Mouse (Mus musculus): ENCODE results near the gene Iqcb1. TPM values are rescaled to one million over a fixed set of nuclear protein-coding genes. Genes with fewer than 3 reads are reported as not detected.

Gene Iqcb1
- polyA plus RNA-seq (2014; fragmentation: Nextera tagmentation; extraction: Ambion mirVana): 73.6 and 85.6 TPM in 2 replicates

DNA sequence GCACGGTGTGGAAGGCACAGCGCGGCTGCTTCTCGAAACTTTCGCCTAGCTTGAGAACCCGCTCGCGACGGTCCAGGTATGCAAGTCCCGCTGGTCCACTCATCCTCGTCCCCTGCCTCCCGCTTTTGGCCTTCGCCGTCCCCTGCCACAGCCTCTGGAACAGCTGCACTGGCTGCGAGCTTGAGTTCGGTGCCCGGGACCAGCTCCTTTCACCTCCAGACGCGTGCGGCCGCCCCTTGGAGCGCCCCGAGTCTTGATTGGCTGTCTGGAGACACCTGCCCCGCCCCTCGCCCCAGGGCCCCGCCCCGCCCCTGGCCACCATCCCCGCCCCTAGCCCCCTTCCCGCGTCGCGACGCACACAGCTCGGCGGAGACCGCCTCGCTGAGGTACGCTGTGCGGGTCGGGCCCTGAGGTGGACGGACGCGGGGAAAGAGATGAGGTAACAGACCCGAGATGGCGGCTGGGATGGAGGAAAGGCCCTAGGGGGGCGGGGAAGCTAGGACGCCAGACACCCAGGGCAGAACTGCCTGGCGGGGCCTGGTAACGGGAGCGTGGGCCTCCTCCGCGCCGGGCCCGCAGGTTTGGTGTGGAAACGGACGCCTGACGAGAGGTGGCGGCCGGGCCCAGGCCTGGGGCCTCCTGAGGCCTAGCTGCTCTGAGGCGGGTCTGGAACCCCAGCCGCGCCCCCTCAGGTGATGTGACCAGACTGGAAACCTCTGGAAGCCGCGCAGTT, at the start of gene Iqcb1:
Gene Iqcb1 (plus strand): TSS at position 332 of the 733 bp plus-strand sequence.
- peak within 1 kb of the TSS; percentile 93 for H3K9ac ChIP-seq (ENCODE audit: low read length)
- peaks cover 4% of the 10 kb centered on the region for H3K27me3 ChIP-seq (ENCODE audit: control insufficient read depth, insufficient read depth, low read length)
- H3K4me1 ChIP-seq (ENCODE audit: control insufficient read depth, insufficient read depth, low read length): peaks cover 7% of the 10 kb centered on the region; the same call in 1 of the 2 replicates
- peak within 1 kb of the TSS; percentile 90 for H3K4me3 ChIP-seq (ENCODE audit: low read depth, low read length)
- ATAC-seq (ENCODE audit: low FRiP score): peak; percentile 99
- under 1% methylated on average over 63 of the region's 64 CpGs for WGBS
- H3K4me2 ChIP-seq: peak within 1 kb of the TSS; percentile 83
- H3K9me3 ChIP-seq (ENCODE audit: control insufficient read depth, low read length): no peaks in the 10 kb centered on the region
- H3K36me3 ChIP-seq (ENCODE audit: control insufficient read depth, insufficient read depth, low read length): no peaks in the 10 kb centered on the region
- DNase-seq (ENCODE audit: low spot score, missing footprints): peak; percentile 97
- H3K27ac ChIP-seq (ENCODE audit: low read depth, low read length): peak within 1 kb of the TSS; percentile 35

DNA sequence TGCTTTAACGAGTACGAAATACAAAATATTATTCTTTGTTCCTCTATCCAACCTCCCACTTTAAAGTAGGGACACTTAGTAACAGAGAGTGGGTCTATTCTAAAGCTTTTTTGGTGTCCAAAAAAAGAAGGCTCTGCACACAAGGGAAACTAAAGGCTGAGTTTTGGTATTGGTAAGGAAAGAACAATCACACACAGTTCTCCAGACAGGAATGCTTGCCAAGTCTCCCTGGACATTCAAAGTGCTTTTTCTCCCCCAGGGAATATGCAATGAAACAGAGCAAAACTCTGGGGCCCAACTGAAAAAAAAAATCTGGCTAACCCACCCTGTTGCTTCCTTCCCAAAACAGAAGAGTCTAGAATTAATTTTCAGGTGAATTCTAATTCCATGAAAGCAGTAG, 44.0 kb upstream of the Iqcb1 start:
- Histone ChIP-seq H3K4me2 (no peak overlapping the region), H3K9me3 (ENCODE audit: control insufficient read depth, low read length) (no peaks in the 10 kb centered on the region), H3K9ac (ENCODE audit: low read length) (no peak overlapping the region), H3K36me3 (ENCODE audit: control insufficient read depth, insufficient read depth, low read length) (no peaks in the 10 kb centered on the region), H3K4me3 (ENCODE audit: low read depth, low read length) (no peak overlapping the region), H3K4me1 (ENCODE audit: control insufficient read depth, insufficient read depth, low read length) (no peaks in the 10 kb centered on the region), H3K27ac (ENCODE audit: low read depth, low read length) (no peak overlapping the region), H3K27me3 (ENCODE audit: control insufficient read depth, insufficient read depth, low read length) (no peaks in the 10 kb centered on the region)
- ATAC-seq (ENCODE audit: low FRiP score) (no peak), DNase-seq (ENCODE audit: low spot score, missing footprints) (no peak)
- 97% methylated on average over 2 of the region's 2 CpGs for WGBS

DNA sequence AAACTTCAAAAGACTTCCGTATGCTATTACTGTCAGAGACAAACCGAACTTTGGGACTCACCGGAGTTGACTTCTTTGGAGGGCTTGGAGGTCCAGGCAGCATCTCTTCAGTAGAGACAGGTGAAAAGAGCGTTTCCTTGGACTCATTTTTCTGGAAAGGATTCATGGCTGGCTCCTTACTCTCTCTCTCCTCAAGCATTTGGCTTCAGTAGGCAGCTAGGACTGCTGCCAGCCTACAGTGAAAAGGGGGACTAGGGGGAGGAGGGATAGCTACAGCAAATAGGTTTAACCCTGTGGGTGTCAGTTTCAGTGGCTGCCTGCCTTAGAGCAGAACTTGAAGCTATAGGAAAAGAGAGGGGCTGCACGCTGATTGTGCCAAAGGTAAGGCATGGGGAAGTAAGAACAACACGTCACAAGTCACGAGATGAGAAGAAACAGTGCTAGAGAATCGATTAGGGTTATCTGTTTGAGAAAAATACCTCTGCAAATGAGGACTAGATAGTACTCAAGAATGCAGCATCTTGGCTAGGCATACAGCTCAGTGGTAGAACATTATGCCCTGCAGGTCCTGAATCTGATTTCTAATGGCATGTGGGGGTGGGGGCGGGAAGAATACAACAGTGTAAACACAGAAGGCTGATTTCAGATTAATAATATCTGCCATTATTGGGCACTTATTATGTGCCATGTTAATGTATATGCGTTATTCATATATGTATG, 43.4 kb upstream of the Iqcb1 start, which contains the start of gene Slc15a2:
Gene Slc15a2 (minus strand): TSS at position 369 of the 720 bp plus-strand sequence.
- WGBS: 80% methylated on average over 10 of the region's 10 CpGs
- H3K27ac ChIP-seq (ENCODE audit: low read depth, low read length): no peak within 1 kb of the TSS
- DNase-seq (ENCODE audit: low spot score, missing footprints) (no peak), ATAC-seq (ENCODE audit: low FRiP score) (no peak)
- H3K27me3 ChIP-seq (ENCODE audit: control insufficient read depth, insufficient read depth, low read length): no peaks in the 10 kb centered on the region
- no peaks in the 10 kb centered on the region for H3K4me1 ChIP-seq (ENCODE audit: control insufficient read depth, insufficient read depth, low read length)
- no peak within 1 kb of the TSS for H3K4me3 ChIP-seq (ENCODE audit: low read depth, low read length)
- no peaks in the 10 kb centered on the region for H3K9me3 ChIP-seq (ENCODE audit: control insufficient read depth, low read length)
- H3K36me3 ChIP-seq (ENCODE audit: control insufficient read depth, insufficient read depth, low read length): no peaks in the 10 kb centered on the region
- no peak within 1 kb of the TSS for H3K9ac ChIP-seq (ENCODE audit: low read length)
- H3K4me2 ChIP-seq: no peak within 1 kb of the TSS

DNA sequence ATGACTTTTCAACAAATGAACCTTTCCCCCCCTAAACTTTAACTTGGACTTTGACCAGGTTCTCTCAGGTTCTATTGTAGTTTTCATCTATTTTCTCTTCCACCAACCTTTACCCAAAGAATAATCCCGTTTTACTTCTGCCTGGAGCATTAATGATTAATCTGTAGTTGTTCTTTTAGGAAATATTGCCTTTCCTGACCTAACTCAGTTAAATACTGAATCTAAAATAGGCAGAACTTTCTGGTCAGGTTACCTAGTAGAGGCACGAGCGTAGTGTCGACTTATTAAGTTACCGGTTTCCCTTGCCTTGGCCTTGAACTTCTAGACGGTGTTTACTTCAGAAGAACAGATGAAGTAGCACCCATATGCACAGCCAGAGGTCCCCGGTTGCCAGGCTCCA, 41.7 kb upstream of the Iqcb1 start:
- no peaks in the 10 kb centered on the region for H3K27me3 ChIP-seq (ENCODE audit: control insufficient read depth, insufficient read depth, low read length)
- 91% methylated on average over 7 of the region's 7 CpGs for WGBS
- no peak overlapping the region for H3K27ac ChIP-seq (ENCODE audit: low read depth, low read length)
- no peak overlapping the region for H3K4me2 ChIP-seq
- no peak overlapping the region for H3K9ac ChIP-seq (ENCODE audit: low read length)
- DNase-seq (ENCODE audit: low spot score, missing footprints) (no peak), ATAC-seq (ENCODE audit: low FRiP score) (no peak)
- H3K4me1 ChIP-seq (ENCODE audit: control insufficient read depth, insufficient read depth, low read length): no peaks in the 10 kb centered on the region
- no peaks in the 10 kb centered on the region for H3K9me3 ChIP-seq (ENCODE audit: control insufficient read depth, low read length)
- no peaks in the 10 kb centered on the region for H3K36me3 ChIP-seq (ENCODE audit: control insufficient read depth, insufficient read depth, low read length)
- H3K4me3 ChIP-seq (ENCODE audit: low read depth, low read length): no peak overlapping the region

DNA sequence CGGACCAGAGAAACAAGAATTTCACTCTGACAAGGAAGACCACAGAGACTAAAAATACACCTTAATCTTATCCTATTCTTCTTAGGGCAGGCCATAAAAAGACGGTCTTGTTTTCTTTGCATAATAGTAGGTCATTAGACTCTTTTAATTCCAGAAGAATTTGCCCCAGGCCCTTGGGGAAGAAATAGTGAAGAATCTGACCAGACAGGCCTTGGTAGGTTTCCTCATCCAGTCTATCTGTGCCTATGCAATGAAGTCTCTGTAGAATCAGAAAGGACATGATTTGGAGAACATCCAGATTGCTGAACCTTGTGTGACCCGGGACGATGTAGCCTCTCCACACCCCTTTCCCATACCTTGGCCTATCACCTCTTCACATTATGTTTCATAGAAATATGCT, 38.0 kb upstream of the Iqcb1 start:
- ATAC-seq (ENCODE audit: low FRiP score) (no peak), DNase-seq (ENCODE audit: low spot score, missing footprints) (no peak)
- no peaks in the 10 kb centered on the region for H3K4me1 ChIP-seq (ENCODE audit: control insufficient read depth, insufficient read depth, low read length)
- H3K27me3 ChIP-seq (ENCODE audit: control insufficient read depth, insufficient read depth, low read length): no peaks in the 10 kb centered on the region
- H3K9me3 ChIP-seq (ENCODE audit: control insufficient read depth, low read length): no peaks in the 10 kb centered on the region
- H3K36me3 ChIP-seq (ENCODE audit: control insufficient read depth, insufficient read depth, low read length): no peaks in the 10 kb centered on the region
- H3K27ac ChIP-seq (ENCODE audit: low read depth, low read length): no peak overlapping the region
- no peak overlapping the region for H3K4me3 ChIP-seq (ENCODE audit: low read depth, low read length)
- H3K4me2 ChIP-seq: no peak overlapping the region
- H3K9ac ChIP-seq (ENCODE audit: low read length): no peak overlapping the region
- WGBS: 89% methylated on average over 4 of the region's 4 CpGs

DNA sequence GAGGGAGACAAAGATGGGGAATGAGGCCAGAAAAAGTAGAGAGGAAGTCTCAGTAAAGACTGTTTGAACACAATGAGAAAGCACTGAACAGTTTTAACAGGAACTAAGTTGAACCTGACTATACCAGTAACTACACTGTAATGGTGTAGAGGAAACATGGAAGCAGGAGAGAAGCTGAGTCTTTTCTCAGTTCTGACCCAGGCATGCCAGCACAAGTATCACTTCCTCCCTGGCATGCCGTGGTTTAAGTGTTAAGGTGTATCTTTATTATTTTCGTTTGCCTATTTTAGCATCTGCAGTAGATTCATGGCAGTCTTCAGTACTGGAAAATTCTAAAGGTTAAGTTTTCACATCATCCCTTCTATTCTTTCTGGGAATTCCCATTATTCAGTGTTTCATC, 33.2 kb upstream of the Iqcb1 start:
- Histone ChIP-seq H3K9ac (ENCODE audit: low read length) (no peak overlapping the region), H3K9me3 (ENCODE audit: control insufficient read depth, low read length) (no peaks in the 10 kb centered on the region), H3K4me1 (ENCODE audit: control insufficient read depth, insufficient read depth, low read length) (no peaks in the 10 kb centered on the region), H3K27me3 (ENCODE audit: control insufficient read depth, insufficient read depth, low read length) (no peaks in the 10 kb centered on the region), H3K27ac (ENCODE audit: low read depth, low read length) (no peak overlapping the region), H3K4me3 (ENCODE audit: low read depth, low read length) (no peak overlapping the region), H3K4me2 (no peak overlapping the region), H3K36me3 (ENCODE audit: control insufficient read depth, insufficient read depth, low read length) (no peaks in the 10 kb centered on the region)
- WGBS: 90% methylated on average over 2 of the region's 2 CpGs
- DNase-seq (ENCODE audit: low spot score, missing footprints) (no peak), ATAC-seq (ENCODE audit: low FRiP score) (no peak)

DNA sequence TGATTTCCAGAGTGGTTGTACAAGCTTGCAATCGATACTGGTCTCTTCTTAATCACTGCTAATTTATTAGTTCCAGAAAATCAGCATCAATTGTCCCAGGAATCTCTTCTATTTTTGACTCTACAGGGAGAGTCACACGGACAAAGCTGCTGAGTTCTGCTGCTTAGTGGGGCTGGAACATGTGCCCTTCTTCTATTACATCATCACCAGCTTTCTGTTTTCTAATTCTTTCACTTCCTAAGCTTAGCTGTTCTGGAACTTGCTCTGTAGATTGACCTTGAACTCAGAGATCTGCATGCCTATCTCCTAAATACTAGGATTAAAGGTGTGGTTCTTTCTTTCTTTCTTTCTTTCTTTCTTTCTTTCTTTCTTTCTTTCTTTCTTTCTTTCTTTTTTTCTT, 29.9 kb upstream of the Iqcb1 start:
- H3K4me2 ChIP-seq: no peak overlapping the region
- H3K27me3 ChIP-seq (ENCODE audit: control insufficient read depth, insufficient read depth, low read length): no peaks in the 10 kb centered on the region
- H3K27ac ChIP-seq (ENCODE audit: low read depth, low read length): no peak overlapping the region
- no peaks in the 10 kb centered on the region; the same call in 1 of the 2 replicates for H3K9me3 ChIP-seq (ENCODE audit: control insufficient read depth, low read length)
- no peak overlapping the region for H3K4me3 ChIP-seq (ENCODE audit: low read depth, low read length)
- H3K36me3 ChIP-seq (ENCODE audit: control insufficient read depth, insufficient read depth, low read length): no peaks in the 10 kb centered on the region
- DNase-seq (ENCODE audit: low spot score, missing footprints) (no peak), ATAC-seq (ENCODE audit: low FRiP score) (no peak)
- H3K4me1 ChIP-seq (ENCODE audit: control insufficient read depth, insufficient read depth, low read length): no peaks in the 10 kb centered on the region
- no peak overlapping the region for H3K9ac ChIP-seq (ENCODE audit: low read length)
- WGBS: 87% methylated on average over 2 of the region's 2 CpGs

DNA sequence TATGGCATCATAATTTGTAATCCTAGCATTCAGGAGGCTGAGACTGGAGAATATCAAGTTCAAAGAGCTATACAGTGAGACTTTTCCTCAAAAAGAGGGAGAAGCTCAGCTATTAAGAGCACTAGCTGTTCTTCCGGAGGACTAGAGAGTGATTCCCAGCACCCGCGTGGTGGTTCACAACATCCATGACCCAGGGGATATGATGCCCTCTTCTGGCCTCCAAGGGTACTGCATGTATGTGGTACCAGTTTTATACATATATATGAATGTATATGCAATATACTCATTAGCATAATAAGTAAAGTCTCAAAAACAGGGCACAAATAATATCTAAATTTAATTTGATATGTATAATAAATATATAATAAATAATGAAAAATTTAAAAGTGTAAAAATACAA, 25.8 kb upstream of the Iqcb1 start:
- 87% methylated on average over 3 of the region's 3 CpGs for WGBS
- H3K9ac ChIP-seq (ENCODE audit: low read length): no peak overlapping the region
- H3K36me3 ChIP-seq (ENCODE audit: control insufficient read depth, insufficient read depth, low read length): no peaks in the 10 kb centered on the region
- H3K4me1 ChIP-seq (ENCODE audit: control insufficient read depth, insufficient read depth, low read length): no peaks in the 10 kb centered on the region
- no peaks in the 10 kb centered on the region; the same call in 1 of the 2 replicates for H3K9me3 ChIP-seq (ENCODE audit: control insufficient read depth, low read length)
- no peak overlapping the region for H3K4me3 ChIP-seq (ENCODE audit: low read depth, low read length)
- no peak overlapping the region for H3K4me2 ChIP-seq
- H3K27me3 ChIP-seq (ENCODE audit: control insufficient read depth, insufficient read depth, low read length): no peaks in the 10 kb centered on the region
- ATAC-seq (ENCODE audit: low FRiP score): no peak
- H3K27ac ChIP-seq (ENCODE audit: low read depth, low read length): no peak overlapping the region
- DNase-seq (ENCODE audit: low spot score, missing footprints): no peak

DNA sequence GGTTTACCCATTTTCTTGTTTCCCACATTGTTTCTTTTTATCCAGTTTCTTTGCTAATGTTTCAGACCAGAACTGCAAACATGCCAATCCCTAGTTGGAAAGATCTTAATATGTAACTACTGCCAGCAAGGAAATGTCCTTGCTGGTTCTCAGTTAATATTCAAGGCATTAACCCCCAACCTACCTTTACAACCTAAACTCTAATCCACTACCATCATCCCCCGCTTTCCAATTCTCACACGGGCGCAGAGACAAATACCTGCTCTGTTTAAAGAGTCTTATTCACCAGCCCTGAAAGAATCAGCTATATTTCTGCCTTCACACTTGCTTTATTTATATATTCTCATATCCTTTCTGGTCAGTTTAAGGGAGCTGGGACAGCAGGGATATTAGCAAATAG, 19.6 kb upstream of the Iqcb1 start:
- H3K27ac ChIP-seq (ENCODE audit: low read depth, low read length): no peak overlapping the region
- no peaks in the 10 kb centered on the region for H3K36me3 ChIP-seq (ENCODE audit: control insufficient read depth, insufficient read depth, low read length)
- H3K27me3 ChIP-seq (ENCODE audit: control insufficient read depth, insufficient read depth, low read length): no peaks in the 10 kb centered on the region
- H3K9me3 ChIP-seq (ENCODE audit: control insufficient read depth, low read length): no peaks in the 10 kb centered on the region
- WGBS: 86% methylated on average over 3 of the region's 3 CpGs
- no peak overlapping the region for H3K4me2 ChIP-seq
- ATAC-seq (ENCODE audit: low FRiP score) (no peak), DNase-seq (ENCODE audit: low spot score, missing footprints) (no peak)
- no peak overlapping the region for H3K9ac ChIP-seq (ENCODE audit: low read length)
- H3K4me1 ChIP-seq (ENCODE audit: control insufficient read depth, insufficient read depth, low read length): no peaks in the 10 kb centered on the region
- no peak overlapping the region for H3K4me3 ChIP-seq (ENCODE audit: low read depth, low read length)

Data from midbrain, embryonic 11.5 days (tissue).